Mouse (Mus musculus) mouse trophoblast stem cell (cell line): ENCODE measurements around the gene Ly6g6f.
"Not testable (repeated sequence)": the region's sequence is repeated elsewhere in the genome, so short reads cannot be mapped to it uniquely, and the experiment has no call there.

ENCODE experiments used
- in situ Hi-C, 2 experiments: fragments of 300-500 bp; cut with MseI, MboI; formaldehyde crosslinking; loops; 2 replicates in 1 of 2; 3 replicates in 1 of 2; pipeline ENCODE4 v1.15.1; 2025

Ly6g6f gene

GRCm38 (mm10) chr17:35055691-35056495 is 29.5 kb downstream of the Ly6g6f start:
- in situ Hi-C loops, result no loop called here

- in situ Hi-C loops, result no loop called here
Observed at GRCm38 (mm10) chr17:35052271-35052798, 33.1 kb downstream of the Ly6g6f start.

GRCm38 (mm10) chr17:35051156-35052086 is 34.0 kb downstream of the Ly6g6f start:
- in situ Hi-C loops, result no loop called here

GRCm38 (mm10) chr17:35050126-35050750 is 35.2 kb downstream of the Ly6g6f start:
- in situ Hi-C loops, result no loop called here

GRCm38 (mm10) chr17:35049561-35050016 is 35.8 kb downstream of the Ly6g6f start, which contains the start of gene Clic1:
Clic1 (plus strand) TSS chr17:35049966.
- in situ Hi-C loops, result no loop called here

- in situ Hi-C loops, result no loop called here
Observed at GRCm38 (mm10) chr17:35048932-35049440, 36.4 kb downstream of the Ly6g6f start.

- in situ Hi-C loops, result no loop called here
Observed at GRCm38 (mm10) chr17:35048149-35048931, 37.1 kb downstream of the Ly6g6f start.

GRCm38 (mm10) chr17:35047688-35048087 is 37.7 kb downstream of the Ly6g6f start:
- in situ Hi-C loops, result no loop called here

GRCm38 (mm10) chr17:35046681-35047455 is 38.5 kb downstream of the Ly6g6f start, which contains the start of gene Msh5:
Msh5 (minus strand) TSS chr17:35046745.
- in situ Hi-C loops, result no loop called here

- in situ Hi-C loops, result no loop called here
Observed at GRCm38 (mm10) chr17:35045807-35046680, 39.4 kb downstream of the Ly6g6f start.

GRCm38 (mm10) chr17:35044904-35045806 is 40.3 kb downstream of the Ly6g6f start:
- in situ Hi-C loops, result no loop called here

- in situ Hi-C loops, result no loop called here
Observed at GRCm38 (mm10) chr17:35043794-35044193, 41.6 kb downstream of the Ly6g6f start.

GRCm38 (mm10) chr17:35039121-35039873 is 46.1 kb downstream of the Ly6g6f start:
- in situ Hi-C loops, result no loop called here

- in situ Hi-C loops, result no loop called here
Observed at GRCm38 (mm10) chr17:35034896-35035295, 50.5 kb downstream of the Ly6g6f start.

GRCm38 (mm10) chr17:35033703-35034102 is 51.7 kb downstream of the Ly6g6f start:
- in situ Hi-C loops, result not testable (repeated sequence)

GRCm38 (mm10) chr17:35032323-35032870 is 53.0 kb downstream of the Ly6g6f start:
- in situ Hi-C loops, result no loop called here

- in situ Hi-C loops, result no loop called here
Observed at GRCm38 (mm10) chr17:35031880-35032279, 53.5 kb downstream of the Ly6g6f start.
